Mouse (Mus musculus) testis, adult 2 months (tissue): ENCODE results near the gene Lmx1b.

ENCODE experiments used
- CTCF ChIP-seq: fragments of 200-500 bp; IDR thresholded peaks from 2 replicates; pipeline ENCODE4 v1.5.1; 2012; ENCODE audit warnings: low read depth, mild to moderate bottlenecking, inconsistent platforms, low read length, moderate library complexity; ENCODE audit not compliant: control insufficient read depth, insufficient read depth, insufficient replicate concordance
- POLR2A ChIP-seq: fragments of 200-500 bp; IDR thresholded peaks from 2 replicates; pipeline ENCODE4 v1.6.1; 2012; ENCODE audit warnings: low read depth, mild to moderate bottlenecking, inconsistent platforms, low read length, moderate library complexity; ENCODE audit not compliant: control insufficient read depth

DNA sequence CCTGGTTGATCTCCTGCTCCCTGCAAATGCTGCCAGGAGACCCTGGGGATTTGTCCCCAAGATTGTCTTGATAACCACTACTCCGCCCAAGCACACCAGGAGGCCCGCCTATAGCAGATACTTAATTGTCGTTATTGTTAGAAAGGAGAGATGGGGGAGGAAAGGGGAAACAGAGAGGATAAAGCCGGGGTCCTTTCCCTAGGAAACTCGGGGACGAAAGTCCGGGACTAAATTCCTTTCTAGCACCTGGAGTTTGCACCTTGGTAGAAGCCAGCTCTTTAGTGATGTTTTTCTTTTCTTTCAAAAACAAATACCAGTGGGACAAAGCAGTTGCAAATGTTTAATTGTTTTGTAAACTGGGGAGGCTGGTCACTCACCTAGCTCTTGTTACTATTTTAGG lies 3.0 kb downstream of the Lmx1b start:
- TF ChIP-seq CTCF (no peak), POLR2A (no peak)
